Mouse (Mus musculus): ENCODE measurements around the gene Siah1b. TPM values are rescaled to one million over a fixed set of nuclear protein-coding genes. Genes with fewer than 3 reads are reported as not detected.
A peak's percentile ranks its signal among the peaks of the same experiment; 100 is the strongest.

Gene Siah1b
- 28.8 and 30.9 TPM in 2 replicates for polyA plus RNA-seq (2015; fragmentation: Nextera tagmentation; extraction: Ambion mirVana)

DNA sequence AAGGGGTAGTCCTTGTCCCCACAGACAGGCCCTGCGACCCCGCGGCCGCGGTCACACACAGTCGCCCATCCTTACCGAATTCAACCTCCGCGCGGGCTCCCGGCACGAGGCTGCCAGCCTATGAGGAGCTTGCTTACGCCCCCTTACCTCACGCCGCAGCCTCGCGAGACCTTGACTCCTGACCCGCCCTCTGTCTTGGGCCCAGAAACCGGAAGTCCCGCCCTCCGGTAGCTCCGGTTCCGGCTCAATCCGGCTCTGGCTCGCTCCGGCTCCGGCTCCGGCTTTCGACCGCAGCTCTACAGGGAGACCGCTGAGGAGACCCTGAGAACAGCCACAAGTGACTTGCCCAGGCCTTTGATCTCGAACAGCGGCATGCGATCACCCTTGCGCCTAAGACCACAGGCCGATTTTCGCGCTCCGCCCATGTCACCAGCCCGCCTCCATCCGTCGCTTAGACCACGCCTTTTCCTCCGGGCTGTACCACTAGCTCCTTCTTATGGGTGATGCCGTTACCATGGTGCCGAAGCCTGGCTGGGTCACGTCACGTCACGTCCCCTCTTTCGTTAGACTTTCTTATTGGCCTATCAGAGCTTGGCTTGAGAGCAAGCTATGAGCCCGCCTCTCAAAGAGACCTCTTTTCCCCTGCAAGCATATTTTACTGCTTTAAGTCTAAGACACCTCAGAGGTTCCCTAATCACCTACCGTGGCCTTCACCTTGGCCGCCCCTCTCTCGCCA lies at the start of gene Siah1b:
Gene Siah1b, minus strand, starts transcription at position 454 of the 736 bp plus-strand sequence.
- peak; percentile 99 for ATAC-seq (replicated peaks)
- Histone ChIP-seq H3K27ac (replicated peaks) (peak within 1 kb of the TSS; percentile 90), H3K9ac (replicated peaks) (peak within 1 kb of the TSS; percentile 63), H3K4me2 (replicated peaks) (peak within 1 kb of the TSS; percentile 72), H3K4me1 (peaks cover 3% of the 10 kb centered on the region), H3K27me3 (no peaks in the 10 kb centered on the region), H3K4me3 (peak within 1 kb of the TSS; percentile 61), H3K9me3 (no peaks in the 10 kb centered on the region), H3K36me3 (no peaks in the 10 kb centered on the region)
- WGBS, result 32% methylated on average over 54 of the region's 54 CpGs

DNA sequence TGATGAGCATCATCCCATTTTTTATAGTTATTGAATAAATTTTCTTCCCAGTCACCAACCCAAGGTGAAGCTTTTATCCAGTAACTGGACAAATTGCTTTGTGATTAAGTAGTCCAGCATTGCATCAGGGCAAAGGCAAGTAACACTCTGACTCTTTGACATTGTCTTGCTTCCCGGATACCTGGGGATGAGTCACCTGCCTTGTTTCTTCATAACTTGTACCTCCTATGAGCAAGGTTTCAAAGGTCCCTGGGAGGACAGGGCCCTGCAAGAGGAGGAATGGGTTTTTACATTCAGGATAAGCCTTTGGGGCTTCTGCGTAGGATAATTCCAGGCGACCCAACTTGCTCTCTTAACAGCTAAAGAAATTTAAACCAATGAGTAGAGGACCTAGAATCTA lies 47.6 kb upstream of the Siah1b start:
- ATAC-seq (replicated peaks), result no peak
- no peaks in the 10 kb centered on the region for H3K4me1 ChIP-seq
- no peak overlapping the region for H3K4me2 ChIP-seq (replicated peaks)
- no peaks in the 10 kb centered on the region for H3K9me3 ChIP-seq
- no peaks in the 10 kb centered on the region for H3K27me3 ChIP-seq
- 96% methylated on average over 3 of the region's 3 CpGs for WGBS
- H3K4me3 ChIP-seq, result no peak overlapping the region
- no peak overlapping the region for H3K9ac ChIP-seq (replicated peaks)
- no peak overlapping the region for H3K27ac ChIP-seq (replicated peaks)
- H3K36me3 ChIP-seq, result no peaks in the 10 kb centered on the region

DNA sequence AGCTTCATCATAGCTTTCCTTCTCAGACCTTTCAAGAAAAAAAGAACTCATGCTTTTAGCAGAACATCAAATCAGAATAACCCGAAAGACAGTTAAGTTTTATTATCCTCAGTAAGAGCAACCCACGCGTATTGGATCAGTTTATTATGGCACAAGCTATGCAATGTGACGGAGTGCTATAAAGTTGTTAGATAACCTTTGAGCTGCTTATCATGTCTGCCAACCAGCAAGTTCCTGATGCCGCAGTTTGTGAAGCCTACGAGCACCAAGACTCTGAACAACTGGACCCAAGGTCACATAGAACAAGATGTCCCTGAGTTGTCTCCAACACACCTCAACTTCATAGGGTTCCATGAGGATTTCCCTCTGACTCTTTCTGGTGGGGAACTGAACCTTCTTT lies 37.5 kb upstream of the Siah1b start:
- WGBS, result 92% methylated on average over 6 of the region's 6 CpGs
- Histone ChIP-seq H3K36me3 (no peaks in the 10 kb centered on the region), H3K9ac (replicated peaks) (no peak overlapping the region), H3K27ac (replicated peaks) (no peak overlapping the region), H3K9me3 (no peaks in the 10 kb centered on the region), H3K4me3 (no peak overlapping the region), H3K4me1 (no peaks in the 10 kb centered on the region), H3K27me3 (no peaks in the 10 kb centered on the region), H3K4me2 (replicated peaks) (no peak overlapping the region)
- ATAC-seq (replicated peaks), result no peak

DNA sequence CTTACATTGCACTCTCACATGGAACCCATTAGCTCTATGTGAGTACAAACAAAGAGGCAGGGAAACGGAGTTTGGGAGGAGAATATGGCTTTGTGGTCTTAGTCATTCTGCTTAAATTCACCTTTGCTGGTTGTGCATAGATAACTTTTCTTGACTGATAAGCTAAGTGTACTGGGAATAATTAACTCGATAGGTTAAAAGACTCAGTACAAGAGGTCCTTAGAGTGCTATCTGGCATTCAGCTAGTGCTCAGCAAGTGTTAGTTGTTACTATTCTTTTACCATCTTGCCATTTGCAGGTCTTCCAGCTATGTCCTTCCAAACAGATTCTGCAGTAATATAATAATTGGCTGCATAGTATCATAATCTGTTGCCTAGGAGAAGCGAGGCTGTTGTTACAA lies 34.9 kb upstream of the Siah1b start:
- Histone ChIP-seq H3K27me3 (no peaks in the 10 kb centered on the region), H3K27ac (replicated peaks) (no peak overlapping the region), H3K9me3 (no peaks in the 10 kb centered on the region), H3K9ac (replicated peaks) (no peak overlapping the region), H3K4me2 (replicated peaks) (no peak overlapping the region), H3K4me3 (no peak overlapping the region), H3K4me1 (no peaks in the 10 kb centered on the region), H3K36me3 (no peaks in the 10 kb centered on the region)
- WGBS, result 84% methylated on average over 3 of the region's 3 CpGs
- ATAC-seq (replicated peaks), result no peak

DNA sequence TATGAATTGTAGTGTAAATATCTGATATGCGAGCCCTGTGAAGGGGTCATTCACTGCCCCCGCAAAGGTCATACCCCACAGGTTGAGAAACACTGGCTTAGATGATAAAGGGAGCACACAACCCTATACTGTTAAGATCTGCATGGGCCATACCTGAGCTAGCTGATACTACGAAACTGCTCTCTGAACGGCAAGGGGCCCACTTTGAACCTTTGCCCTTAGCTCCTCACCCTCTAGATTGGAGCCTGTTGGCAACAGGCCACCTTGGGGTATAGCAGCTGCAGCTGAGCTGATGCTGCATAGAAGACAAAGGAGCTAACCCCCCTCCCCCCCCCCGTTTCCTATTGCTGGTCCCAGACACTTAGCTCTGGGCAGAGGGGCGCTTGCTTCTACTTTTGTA lies 26.4 kb upstream of the Siah1b start:
- Histone ChIP-seq H3K27me3 (no peaks in the 10 kb centered on the region), H3K4me3 (no peak overlapping the region), H3K9me3 (no peaks in the 10 kb centered on the region), H3K9ac (replicated peaks) (no peak overlapping the region), H3K27ac (replicated peaks) (no peak overlapping the region), H3K4me2 (replicated peaks) (no peak overlapping the region), H3K4me1 (no peaks in the 10 kb centered on the region), H3K36me3 (no peaks in the 10 kb centered on the region)
- 65% methylated on average over 6 of the region's 6 CpGs for WGBS
- ATAC-seq (replicated peaks), result 0 out of 2 replicates have a peak, but pooled peaks have one; percentile 29

DNA sequence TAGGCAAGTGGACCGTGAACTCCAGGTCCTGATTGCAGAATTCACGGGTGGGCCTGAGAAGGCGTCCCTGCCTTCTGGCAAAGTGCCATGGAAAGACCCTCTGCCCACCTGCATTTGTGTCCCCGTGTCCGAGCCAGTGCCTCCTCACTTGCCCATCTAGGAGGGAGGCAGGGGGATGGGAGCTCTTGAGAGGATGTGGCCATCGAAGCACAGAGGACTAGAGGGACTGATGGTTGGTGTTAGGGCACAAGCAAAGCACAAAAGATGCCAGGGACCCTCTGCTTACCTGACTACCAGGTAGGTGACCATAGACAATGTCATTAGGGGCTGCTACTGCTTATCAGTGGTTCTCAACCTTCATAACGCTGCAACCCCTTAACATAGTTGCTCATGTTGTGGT lies 25.9 kb upstream of the Siah1b start:
- Histone ChIP-seq H3K27ac (replicated peaks) (no peak overlapping the region), H3K4me1 (no peaks in the 10 kb centered on the region), H3K36me3 (no peaks in the 10 kb centered on the region), H3K9me3 (no peaks in the 10 kb centered on the region), H3K4me3 (no peak overlapping the region), H3K27me3 (no peaks in the 10 kb centered on the region), H3K9ac (replicated peaks) (no peak overlapping the region), H3K4me2 (replicated peaks) (no peak overlapping the region)
- no peak for ATAC-seq (replicated peaks)
- WGBS, result 85% methylated on average over 7 of the region's 7 CpGs

DNA sequence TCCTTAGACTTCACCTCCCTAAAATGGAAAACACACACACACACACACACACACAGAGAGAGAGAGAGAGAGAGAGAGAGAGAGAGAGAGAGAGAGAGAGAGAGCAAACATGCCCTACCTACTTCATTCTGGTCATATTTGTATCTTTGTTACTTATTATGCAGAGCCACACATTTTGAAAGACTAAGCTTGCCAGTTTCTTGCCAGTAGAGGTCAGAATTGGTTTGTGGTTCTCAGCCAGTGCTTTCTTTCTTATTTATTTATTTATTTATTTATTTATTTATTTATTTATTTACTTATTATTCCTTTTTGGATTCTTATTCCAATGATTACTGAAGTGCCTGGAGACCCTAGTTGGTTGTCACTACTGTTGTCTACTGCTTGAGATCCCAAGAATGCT lies 25.2 kb upstream of the Siah1b start:
- H3K27me3 ChIP-seq, result no peaks in the 10 kb centered on the region

DNA sequence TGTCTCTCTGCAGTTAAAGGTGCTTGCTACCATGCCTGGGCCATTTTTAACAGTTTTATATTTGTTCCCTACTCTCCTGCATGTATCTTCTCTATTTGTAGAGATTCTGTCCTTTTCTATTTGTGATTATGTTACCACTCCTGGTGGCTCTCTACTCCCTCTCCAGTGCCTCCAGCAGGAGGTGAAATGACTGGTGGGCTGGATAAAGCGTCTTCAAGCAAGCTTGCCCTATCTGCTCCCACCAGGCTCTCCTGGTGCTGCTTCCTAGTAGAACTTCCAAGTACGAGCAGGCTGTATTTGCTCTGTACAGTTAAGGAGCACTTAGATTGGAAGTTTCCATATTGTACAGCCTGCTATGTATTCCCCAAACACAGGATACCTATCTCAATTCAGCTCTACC lies 19.5 kb upstream of the Siah1b start:
- H3K36me3 ChIP-seq, result no peaks in the 10 kb centered on the region
- H3K27ac ChIP-seq (replicated peaks), result no peak overlapping the region
- H3K4me2 ChIP-seq (replicated peaks), result no peak overlapping the region
- no peaks in the 10 kb centered on the region for H3K27me3 ChIP-seq
- WGBS, result 77% methylated on average over 2 of the region's 2 CpGs
- no peak overlapping the region for H3K4me3 ChIP-seq
- H3K9ac ChIP-seq (replicated peaks), result no peak overlapping the region
- no peaks in the 10 kb centered on the region for H3K4me1 ChIP-seq
- no peak for ATAC-seq (replicated peaks)
- no peaks in the 10 kb centered on the region for H3K9me3 ChIP-seq

More for the DNA sequence above, 25.2 kb upstream of the Siah1b start:
- no peak for ATAC-seq (replicated peaks)
- H3K4me3 ChIP-seq, result no peak overlapping the region
- H3K9ac ChIP-seq (replicated peaks), result no peak overlapping the region
- H3K4me2 ChIP-seq (replicated peaks), result no peak overlapping the region
- H3K4me1 ChIP-seq, result no peaks in the 10 kb centered on the region
- H3K36me3 ChIP-seq, result no peaks in the 10 kb centered on the region
- H3K9me3 ChIP-seq, result no peaks in the 10 kb centered on the region
- H3K27ac ChIP-seq (replicated peaks), result no peak overlapping the region

DNA sequence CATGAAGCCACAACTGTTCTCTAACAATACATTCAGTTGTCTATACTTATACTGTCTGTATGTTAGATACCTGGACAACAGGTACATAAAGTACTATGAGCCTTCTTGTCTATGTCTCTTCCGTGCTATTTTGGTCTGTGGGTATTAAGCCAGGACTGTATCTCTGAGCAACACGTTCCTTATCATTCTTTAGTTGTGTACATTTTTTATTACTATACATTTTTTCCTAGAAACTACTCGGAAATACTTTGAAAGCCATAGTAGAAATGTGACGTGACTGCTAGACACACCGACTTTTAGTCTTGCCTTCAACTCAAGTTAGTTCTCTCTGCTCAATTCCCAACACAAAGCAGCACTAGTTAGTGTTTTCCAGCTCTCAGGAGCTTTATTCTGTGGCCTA lies 17.1 kb upstream of the Siah1b start:
- no peaks in the 10 kb centered on the region for H3K36me3 ChIP-seq
- no peak overlapping the region for H3K4me3 ChIP-seq
- no peaks in the 10 kb centered on the region for H3K9me3 ChIP-seq
- H3K9ac ChIP-seq (replicated peaks), result no peak overlapping the region
- H3K27me3 ChIP-seq, result no peaks in the 10 kb centered on the region
- WGBS, result 89% methylated on average over 5 of the region's 5 CpGs
- no peaks in the 10 kb centered on the region for H3K4me1 ChIP-seq
- ATAC-seq (replicated peaks), result no peak
- no peak overlapping the region for H3K4me2 ChIP-seq (replicated peaks)
- H3K27ac ChIP-seq (replicated peaks), result no peak overlapping the region

DNA sequence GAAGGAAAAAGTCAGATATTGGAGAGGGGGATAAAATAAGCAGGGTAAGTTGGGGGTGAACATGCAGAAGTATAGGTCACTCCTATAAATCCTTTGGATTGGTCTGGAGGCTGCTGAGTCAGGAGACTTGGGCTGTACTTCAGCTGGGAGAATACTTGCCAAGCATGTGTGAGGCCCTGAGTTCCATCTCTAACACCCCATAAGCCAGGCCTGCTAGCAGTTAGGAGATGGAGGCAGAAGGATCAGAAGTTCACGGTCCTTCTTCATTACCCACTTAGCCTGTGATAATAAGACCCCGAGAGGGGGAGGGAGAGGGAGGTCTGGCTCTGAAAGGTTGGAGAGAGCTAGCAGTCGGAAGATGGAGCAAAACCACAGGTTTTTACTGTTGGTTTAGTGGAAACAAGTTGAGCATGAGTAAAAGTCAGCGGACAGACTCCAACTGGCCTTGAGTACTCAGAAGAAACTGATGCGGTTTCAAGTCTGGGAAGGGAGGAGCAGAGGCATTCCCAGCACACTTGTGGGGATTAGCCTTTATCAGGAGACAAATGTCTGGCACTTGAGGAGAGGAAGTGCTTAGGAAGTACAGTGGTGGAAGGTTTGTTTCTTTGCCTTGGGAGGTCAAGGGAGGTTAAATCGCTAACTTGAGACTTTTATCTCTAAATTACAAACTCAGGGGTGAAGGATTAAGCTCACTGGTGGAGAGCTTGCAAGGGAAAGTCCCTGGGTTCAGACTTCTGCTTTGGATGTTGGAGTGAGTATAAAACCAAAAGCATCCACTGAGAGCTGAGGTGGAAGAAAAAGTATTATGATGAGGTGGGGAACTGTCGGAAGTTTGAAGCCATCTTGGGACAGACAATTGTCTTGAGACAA lies 16.2 kb upstream of the Siah1b start:
- no peak overlapping the region for H3K4me2 ChIP-seq (replicated peaks)
- H3K27ac ChIP-seq (replicated peaks), result no peak overlapping the region
- 66% methylated on average over 7 of the region's 7 CpGs for WGBS
- H3K27me3 ChIP-seq, result no peaks in the 10 kb centered on the region
- no peak for ATAC-seq (replicated peaks)
- H3K9ac ChIP-seq (replicated peaks), result no peak overlapping the region
- no peaks in the 10 kb centered on the region for H3K9me3 ChIP-seq
- H3K36me3 ChIP-seq, result no peaks in the 10 kb centered on the region
- H3K4me1 ChIP-seq, result no peaks in the 10 kb centered on the region
- H3K4me3 ChIP-seq, result no peak overlapping the region

DNA sequence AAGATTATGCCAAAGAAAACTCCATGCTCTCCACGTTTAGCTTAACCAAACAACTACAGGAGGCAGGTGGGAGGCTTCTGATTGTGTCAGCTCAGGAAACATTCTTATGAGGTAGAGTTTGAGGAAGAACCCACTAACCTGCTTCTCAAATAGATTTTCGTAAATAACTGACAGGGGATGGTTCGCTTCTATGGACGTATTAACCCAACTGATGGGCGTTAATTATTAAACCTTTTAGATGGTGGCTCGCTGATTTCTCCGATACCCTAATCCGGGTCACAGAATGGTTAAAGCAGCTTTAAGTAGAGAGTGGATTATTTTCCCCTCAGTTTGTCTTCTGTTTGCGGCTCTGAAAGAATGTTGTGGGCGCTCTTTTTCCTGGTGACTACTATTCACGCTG lies 13.6 kb upstream of the Siah1b start:
- no peak overlapping the region for H3K4me2 ChIP-seq (replicated peaks)
- no peak overlapping the region for H3K4me3 ChIP-seq
- no peaks in the 10 kb centered on the region for H3K4me1 ChIP-seq
- H3K36me3 ChIP-seq, result no peaks in the 10 kb centered on the region
- ATAC-seq (replicated peaks), result no peak
- no peaks in the 10 kb centered on the region for H3K27me3 ChIP-seq
- 59% methylated on average over 11 of the region's 11 CpGs for WGBS
- no peak overlapping the region for H3K9ac ChIP-seq (replicated peaks)
- H3K9me3 ChIP-seq, result no peaks in the 10 kb centered on the region
- no peak overlapping the region for H3K27ac ChIP-seq (replicated peaks)

DNA sequence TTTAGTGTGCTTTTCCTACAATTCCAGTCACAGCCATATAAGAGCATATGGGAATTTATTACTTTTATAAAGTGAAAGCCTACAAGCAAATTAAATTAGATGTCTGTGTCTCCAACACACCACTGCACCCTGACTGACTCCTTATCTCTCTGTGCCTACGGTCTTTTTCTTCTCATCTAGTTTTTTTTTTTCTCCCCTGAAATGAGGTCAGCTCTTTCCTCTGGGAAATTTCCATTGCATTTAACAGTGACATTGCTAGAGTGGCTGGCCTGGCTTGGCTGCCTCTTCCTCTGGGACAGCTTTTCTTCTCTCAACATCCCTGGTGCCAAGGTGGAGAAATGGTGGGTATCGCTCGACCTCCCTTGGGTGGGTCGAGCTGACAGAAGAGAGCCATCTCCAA lies 12.3 kb upstream of the Siah1b start, which contains the start of gene Cltrn:
Gene Cltrn, plus strand, starts transcription at position 249 of the 400 bp plus-strand sequence.
- 94% methylated on average over 4 of the region's 4 CpGs for WGBS
- H3K9me3 ChIP-seq, result no peaks in the 10 kb centered on the region
- H3K4me2 ChIP-seq (replicated peaks), result no peak within 1 kb of the TSS
- H3K27ac ChIP-seq (replicated peaks), result no peak within 1 kb of the TSS
- no peak within 1 kb of the TSS for H3K9ac ChIP-seq (replicated peaks)
- H3K4me1 ChIP-seq, result no peaks in the 10 kb centered on the region
- H3K36me3 ChIP-seq, result no peaks in the 10 kb centered on the region
- no peak within 1 kb of the TSS for H3K4me3 ChIP-seq
- H3K27me3 ChIP-seq, result no peaks in the 10 kb centered on the region
- ATAC-seq (replicated peaks), result no peak

Measured in forebrain, embryonic 15.5 days (tissue).